Mouse (Mus musculus): Measurements from ENCODE around the gene Mipep. TPM values are rescaled to one million over a fixed set of nuclear protein-coding genes. Genes with fewer than 3 reads are reported as not detected.

The Mipep gene
- 0.39 and 0.76 TPM in 2 replicates for polyA plus RNA-seq (2012)

DNA sequence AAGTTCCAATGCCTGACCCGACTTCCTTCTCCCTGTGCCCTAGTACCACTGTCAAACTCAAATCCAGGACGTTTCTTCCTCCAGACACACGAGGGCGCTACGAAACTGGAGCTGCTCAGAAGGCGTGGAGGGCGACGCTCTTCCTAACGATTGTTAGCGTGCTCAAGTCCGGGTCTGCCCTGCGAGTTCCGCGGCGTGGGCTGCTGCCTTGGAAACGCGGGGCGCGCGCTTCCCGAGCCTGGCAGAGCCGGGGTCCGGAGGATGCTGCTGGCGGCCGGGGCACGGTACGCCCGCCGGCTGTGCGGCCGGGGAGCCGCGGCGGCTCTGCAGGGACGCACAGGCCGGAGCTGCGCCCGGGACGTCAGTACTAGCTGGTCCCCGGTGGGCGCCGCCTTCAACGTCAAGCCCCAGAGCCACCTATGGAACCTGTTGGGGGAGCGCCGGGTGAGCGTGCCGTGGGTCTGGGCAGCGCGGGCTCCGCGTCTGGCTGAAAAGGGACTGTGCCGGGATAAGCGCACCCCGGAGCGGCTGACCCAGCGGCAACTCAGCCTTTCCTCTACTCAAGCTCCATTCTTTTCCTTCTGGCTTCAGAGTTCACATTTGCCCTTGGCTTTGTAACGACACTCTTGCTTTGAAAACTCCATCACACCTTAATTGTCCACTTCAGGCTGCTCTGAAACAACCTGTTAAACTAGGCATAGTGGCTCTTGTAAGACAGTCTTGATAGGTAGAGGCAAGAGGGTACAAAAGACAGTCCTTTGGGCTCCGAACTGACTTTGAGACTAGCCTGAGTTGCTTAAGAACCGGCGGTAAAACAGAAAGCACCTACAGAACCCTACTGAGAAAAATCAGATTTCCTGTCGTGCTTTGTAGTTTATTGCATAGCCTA lies at the start of gene Mipep:
TSS of gene Mipep (plus strand) at position 147 of the 889 bp plus-strand sequence.
- peak within 1 kb of the TSS; percentile 76 for H3K4me3 ChIP-seq (replicated peaks)

DNA sequence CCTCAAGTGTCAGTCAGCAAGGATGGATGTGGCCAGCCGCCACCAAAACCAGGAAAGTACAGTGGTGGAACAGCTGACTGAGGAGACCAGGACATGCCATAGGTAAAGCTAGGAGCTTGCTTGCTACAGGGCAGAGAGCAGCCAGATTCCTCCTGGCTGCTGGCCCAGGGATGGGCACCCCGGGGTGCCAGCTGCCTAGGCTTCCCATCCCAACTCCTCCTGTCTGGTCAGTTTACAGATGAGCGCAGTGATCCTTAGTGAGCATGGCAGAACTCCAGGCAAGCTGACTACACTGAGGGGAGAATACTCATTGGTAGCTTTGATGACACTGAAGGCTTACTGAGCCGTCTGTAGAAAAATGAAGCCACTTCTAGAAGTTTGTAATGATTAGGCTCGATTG lies 49.2 kb upstream of the Mipep start:
- Histone ChIP-seq H3K4me1 (ENCODE audit: control insufficient read depth) (peaks cover 9% of the 10 kb centered on the region), H3K9me3 (ENCODE audit: control insufficient read depth, low read length) (no peaks in the 10 kb centered on the region), H3K27me3 (ENCODE audit: control insufficient read depth) (peaks cover 2% of the 10 kb centered on the region; the same call in 1 of the 2 replicates), H3K4me3 (replicated peaks) (no peak overlapping the region), H3K36me3 (ENCODE audit: control insufficient read depth) (peaks cover 14% of the 10 kb centered on the region)
- TF ChIP-seq TAL1 (IDR thresholded peaks at IDR 0.05; ENCODE audit: low read length) (no peak), GATA1 (IDR thresholded peaks at IDR 0.05; ENCODE audit: low read length) (no peak)

More for the DNA sequence above, at the start of gene Mipep:
- Histone ChIP-seq H3K9me3 (ENCODE audit: control insufficient read depth, low read length) (no peaks in the 10 kb centered on the region; the same call in 1 of the 2 replicates), H3K27me3 (ENCODE audit: control insufficient read depth) (peaks cover 15% of the 10 kb centered on the region), H3K36me3 (ENCODE audit: control insufficient read depth) (peaks cover 21% of the 10 kb centered on the region), H3K4me1 (ENCODE audit: control insufficient read depth) (peaks cover 12% of the 10 kb centered on the region)
- TF ChIP-seq GATA1 (IDR thresholded peaks at IDR 0.05; ENCODE audit: low read length) (no peak), TAL1 (IDR thresholded peaks at IDR 0.05; ENCODE audit: low read length) (no peak)

DNA sequence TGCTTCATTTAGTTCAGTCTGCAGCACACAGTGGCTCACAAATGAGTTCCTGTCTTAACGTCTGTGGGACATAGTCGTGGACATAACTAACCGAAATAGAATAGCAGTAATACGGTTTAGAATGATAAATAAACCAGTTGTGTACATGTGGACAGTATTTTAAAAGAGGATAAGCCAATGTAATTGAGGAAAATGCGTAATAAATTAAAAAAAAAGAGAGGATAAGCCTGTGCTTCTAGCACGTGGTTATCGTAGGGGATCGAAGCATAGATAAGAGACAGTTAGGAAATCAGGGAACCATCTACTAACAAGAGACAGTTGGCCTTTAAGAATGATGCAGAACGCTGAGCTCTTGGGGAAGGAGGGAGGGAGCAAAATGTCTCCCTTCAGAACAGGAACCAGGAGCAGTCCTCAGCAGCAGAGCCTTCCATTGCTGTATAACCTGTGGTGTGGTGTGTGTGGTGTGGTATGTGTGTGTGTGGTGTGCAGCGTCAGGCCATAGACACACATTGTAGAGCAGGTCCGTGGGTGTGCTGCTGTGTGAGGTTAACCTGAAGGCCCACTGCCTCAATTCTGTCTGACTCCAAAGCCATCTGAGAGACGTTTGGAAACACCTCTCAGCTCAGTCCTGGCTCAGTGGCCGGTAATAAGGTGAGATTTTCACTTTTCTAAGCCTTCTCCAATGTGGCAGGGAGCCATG lies 48.4 kb upstream of the Mipep start:
- Histone ChIP-seq H3K4me1 (ENCODE audit: control insufficient read depth) (peaks cover 9% of the 10 kb centered on the region), H3K36me3 (ENCODE audit: control insufficient read depth) (peaks cover 19% of the 10 kb centered on the region), H3K9me3 (ENCODE audit: control insufficient read depth, low read length) (no peaks in the 10 kb centered on the region), H3K27me3 (ENCODE audit: control insufficient read depth) (peaks cover 2% of the 10 kb centered on the region; the same call in 1 of the 2 replicates), H3K4me3 (replicated peaks) (no peak overlapping the region)
- TF ChIP-seq GATA1 (IDR thresholded peaks at IDR 0.05; ENCODE audit: low read length) (no peak), TAL1 (IDR thresholded peaks at IDR 0.05; ENCODE audit: low read length) (no peak)

DNA sequence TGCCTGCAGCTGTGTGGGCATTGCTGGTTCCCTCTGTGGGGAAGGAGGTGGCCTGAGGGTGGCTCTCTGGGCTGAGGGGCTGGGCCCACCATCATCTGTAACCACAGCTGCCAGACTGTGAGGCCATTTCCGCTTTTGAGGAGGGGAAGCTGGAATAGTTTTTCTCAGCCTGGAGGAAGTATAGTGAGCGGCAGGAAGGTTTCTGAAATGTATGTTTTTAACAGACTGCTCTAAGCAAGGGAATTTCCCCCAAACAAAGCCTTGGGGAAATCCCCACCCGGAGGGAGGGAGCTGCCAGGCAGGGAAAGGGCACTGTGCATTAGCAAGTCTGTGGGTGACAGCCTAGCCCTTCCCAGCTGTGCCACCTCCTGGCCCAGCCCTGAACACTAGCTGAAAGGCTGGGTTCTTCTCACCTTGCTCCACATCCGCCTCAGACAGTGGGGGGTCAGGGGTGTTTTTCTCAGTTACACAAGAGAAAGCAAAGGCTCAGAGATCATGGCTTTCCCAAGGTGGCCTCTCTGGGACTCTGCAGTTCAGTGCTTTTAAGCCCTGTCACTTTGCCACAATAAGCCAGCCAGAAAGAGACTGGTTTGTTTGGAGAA lies 47.7 kb upstream of the Mipep start:
- H3K9me3 ChIP-seq (ENCODE audit: control insufficient read depth, low read length), result no peaks in the 10 kb centered on the region
- H3K4me1 ChIP-seq (ENCODE audit: control insufficient read depth), result peaks cover 9% of the 10 kb centered on the region
- H3K36me3 ChIP-seq (ENCODE audit: control insufficient read depth), result peaks cover 19% of the 10 kb centered on the region
- TF ChIP-seq GATA1 (IDR thresholded peaks at IDR 0.05; ENCODE audit: low read length), result no peak
- no peak for TF ChIP-seq TAL1 (IDR thresholded peaks at IDR 0.05; ENCODE audit: low read length)
- no peak overlapping the region for H3K4me3 ChIP-seq (replicated peaks)
- H3K27me3 ChIP-seq (ENCODE audit: control insufficient read depth), result peaks cover 2% of the 10 kb centered on the region; the same call in 1 of the 2 replicates

DNA sequence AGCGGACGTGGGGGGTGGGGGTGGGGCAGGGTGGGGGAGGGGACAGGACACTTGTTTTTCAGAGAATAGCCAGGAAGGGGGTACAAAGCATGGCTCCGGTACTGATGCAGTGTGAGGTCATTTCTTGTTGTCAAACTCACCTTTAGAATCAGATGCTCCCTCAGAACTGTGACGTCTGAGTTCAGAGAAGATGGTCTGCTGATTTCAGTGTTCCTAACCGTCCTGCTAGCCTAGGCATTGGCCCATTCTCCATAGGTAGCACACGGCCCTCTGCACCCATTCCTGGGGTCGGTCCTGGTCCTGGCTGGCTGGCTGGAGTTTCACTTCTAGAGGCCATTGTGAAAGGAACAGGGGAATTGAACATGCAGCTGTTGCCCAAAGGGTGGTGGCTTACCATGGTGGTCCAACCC lies 47.2 kb upstream of the Mipep start:
- TF ChIP-seq TAL1 (IDR thresholded peaks at IDR 0.05; ENCODE audit: low read length) (no peak), GATA1 (IDR thresholded peaks at IDR 0.05; ENCODE audit: low read length) (no peak)
- Histone ChIP-seq H3K36me3 (ENCODE audit: control insufficient read depth) (peaks cover 23% of the 10 kb centered on the region), H3K27me3 (ENCODE audit: control insufficient read depth) (peaks cover 2% of the 10 kb centered on the region; the same call in 1 of the 2 replicates), H3K4me3 (replicated peaks) (no peak overlapping the region), H3K4me1 (ENCODE audit: control insufficient read depth) (peaks cover 9% of the 10 kb centered on the region), H3K9me3 (ENCODE audit: control insufficient read depth, low read length) (no peaks in the 10 kb centered on the region)

DNA sequence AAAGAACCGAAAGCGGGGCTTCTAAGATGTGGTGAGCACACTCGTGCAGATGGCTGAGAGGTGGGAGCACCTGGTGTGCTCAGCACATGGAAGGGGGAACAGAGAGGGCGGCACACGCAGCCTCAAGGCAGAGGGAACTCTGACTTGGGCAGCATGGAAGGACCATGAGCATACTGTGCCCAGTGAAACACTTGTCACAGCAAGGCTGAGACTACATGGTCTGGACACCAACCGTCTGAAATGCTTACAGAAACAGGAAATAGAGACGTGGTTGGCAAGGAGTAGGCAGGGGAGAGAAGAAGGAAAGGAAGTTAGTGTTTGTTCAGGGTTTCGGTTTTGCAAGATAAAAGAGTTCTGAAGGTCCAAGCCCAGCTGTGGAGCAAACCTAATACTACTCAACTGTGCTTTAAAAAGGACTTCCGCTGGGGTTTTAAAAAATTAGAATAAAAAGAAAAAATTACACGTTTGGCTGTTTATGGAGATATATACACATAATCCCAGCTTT lies 45.9 kb upstream of the Mipep start:
- TF ChIP-seq GATA1 (IDR thresholded peaks at IDR 0.05; ENCODE audit: low read length) (no peak), TAL1 (IDR thresholded peaks at IDR 0.05; ENCODE audit: low read length) (no peak)
- Histone ChIP-seq H3K4me3 (replicated peaks) (no peak overlapping the region), H3K27me3 (ENCODE audit: control insufficient read depth) (no peaks in the 10 kb centered on the region), H3K36me3 (ENCODE audit: control insufficient read depth) (peaks cover 31% of the 10 kb centered on the region), H3K4me1 (ENCODE audit: control insufficient read depth) (peaks cover 9% of the 10 kb centered on the region), H3K9me3 (ENCODE audit: control insufficient read depth, low read length) (no peaks in the 10 kb centered on the region)

DNA sequence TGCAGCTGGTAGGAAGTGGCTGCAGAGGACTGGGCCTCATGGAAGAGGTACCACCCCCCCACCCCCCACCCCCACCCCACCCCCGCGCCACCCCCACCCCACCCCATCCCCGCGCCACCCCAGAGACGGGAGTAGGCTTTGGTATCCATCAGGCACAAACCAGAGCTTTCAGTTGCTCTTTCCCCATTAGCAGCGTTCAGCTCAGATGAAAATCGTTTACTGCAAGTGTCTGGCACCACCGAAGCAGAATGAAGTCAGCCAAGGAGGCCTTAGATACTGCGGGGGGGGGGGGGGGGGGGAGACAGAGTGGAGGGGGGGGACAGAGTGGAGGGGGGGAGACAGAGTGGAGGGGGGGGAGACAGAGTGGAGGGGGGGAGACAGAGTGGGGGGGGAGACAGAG lies 45.2 kb upstream of the Mipep start:
- H3K36me3 ChIP-seq (ENCODE audit: control insufficient read depth), result peaks cover 28% of the 10 kb centered on the region
- no peaks in the 10 kb centered on the region for H3K27me3 ChIP-seq (ENCODE audit: control insufficient read depth)
- H3K4me3 ChIP-seq (replicated peaks), result no peak overlapping the region
- TF ChIP-seq GATA1 (IDR thresholded peaks at IDR 0.05; ENCODE audit: low read length), result no peak
- TF ChIP-seq TAL1 (IDR thresholded peaks at IDR 0.05; ENCODE audit: low read length), result no peak
- H3K4me1 ChIP-seq (ENCODE audit: control insufficient read depth), result peaks cover 9% of the 10 kb centered on the region
- H3K9me3 ChIP-seq (ENCODE audit: control insufficient read depth, low read length), result no peaks in the 10 kb centered on the region

DNA sequence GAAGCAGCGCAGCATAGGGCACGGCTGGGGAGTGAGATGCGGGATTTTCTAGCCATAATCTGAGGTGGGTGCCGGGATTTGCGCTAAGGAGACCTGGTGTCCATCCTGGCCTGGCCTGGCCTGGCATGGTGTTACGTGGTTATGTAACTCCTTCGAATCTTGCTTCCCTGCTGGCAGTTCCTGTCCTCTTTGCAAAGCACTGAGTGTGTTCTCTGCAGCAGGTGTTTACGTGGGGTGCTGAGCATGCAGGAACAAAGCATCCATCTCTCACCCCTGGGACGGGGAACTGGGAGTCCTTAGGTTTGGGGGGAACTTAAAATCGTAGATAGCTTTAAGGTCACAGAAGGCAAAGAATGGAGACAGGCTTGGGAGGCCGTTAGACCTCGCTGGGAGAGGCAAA lies 44.8 kb upstream of the Mipep start:
- Histone ChIP-seq H3K4me3 (replicated peaks) (no peak overlapping the region), H3K36me3 (ENCODE audit: control insufficient read depth) (peaks cover 28% of the 10 kb centered on the region), H3K9me3 (ENCODE audit: control insufficient read depth, low read length) (no peaks in the 10 kb centered on the region), H3K4me1 (ENCODE audit: control insufficient read depth) (peaks cover 9% of the 10 kb centered on the region), H3K27me3 (ENCODE audit: control insufficient read depth) (no peaks in the 10 kb centered on the region)
- no peak for TF ChIP-seq TAL1 (IDR thresholded peaks at IDR 0.05; ENCODE audit: low read length)
- TF ChIP-seq GATA1 (IDR thresholded peaks at IDR 0.05; ENCODE audit: low read length), result no peak
